Mouse (Mus musculus) right cerebral cortex, postnatal 4 days (tissue): ENCODE measurements around the gene Fignl1.
A peak's percentile ranks its signal among the peaks of the same experiment; 100 is the strongest.

Source experiments
- DNase-seq: peaks from one replicate; pipeline ENCODE4 v3.0.0-alpha.2; 2022

The Fignl1 gene

DNA sequence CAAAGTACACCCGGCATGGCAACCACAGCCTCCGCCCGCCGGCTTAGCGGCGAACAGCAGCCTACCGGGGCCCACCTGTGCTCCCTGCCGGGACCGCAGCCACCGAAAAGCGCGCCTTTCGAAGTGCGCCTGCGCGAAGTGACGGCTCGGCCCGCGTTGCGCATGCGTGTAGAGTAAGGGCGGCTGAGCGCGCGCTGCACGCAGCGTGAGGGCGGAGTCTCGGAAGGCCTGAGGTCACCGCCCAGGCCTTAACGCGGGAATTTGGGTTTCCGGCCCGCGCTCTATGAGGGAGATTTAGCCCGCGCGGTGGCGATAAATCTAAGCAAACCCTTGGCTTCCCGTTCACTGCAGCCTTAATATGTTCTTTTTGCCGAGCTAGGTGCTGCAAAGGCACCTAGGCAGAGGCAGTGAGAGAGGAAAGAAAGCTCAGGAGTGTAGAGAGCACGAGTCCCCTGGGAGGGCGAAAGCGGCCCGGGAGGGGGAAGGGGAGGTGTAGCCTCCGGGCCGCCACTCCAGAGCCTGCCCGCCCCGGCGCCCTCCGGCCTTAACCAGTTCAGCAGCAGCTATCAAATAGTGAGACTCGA lies at the start of gene Fignl1:
Fignl1 (minus strand) TSS at position 143 of the 584 bp plus-strand sequence.
- DNase-seq = peak; percentile 96

DNA sequence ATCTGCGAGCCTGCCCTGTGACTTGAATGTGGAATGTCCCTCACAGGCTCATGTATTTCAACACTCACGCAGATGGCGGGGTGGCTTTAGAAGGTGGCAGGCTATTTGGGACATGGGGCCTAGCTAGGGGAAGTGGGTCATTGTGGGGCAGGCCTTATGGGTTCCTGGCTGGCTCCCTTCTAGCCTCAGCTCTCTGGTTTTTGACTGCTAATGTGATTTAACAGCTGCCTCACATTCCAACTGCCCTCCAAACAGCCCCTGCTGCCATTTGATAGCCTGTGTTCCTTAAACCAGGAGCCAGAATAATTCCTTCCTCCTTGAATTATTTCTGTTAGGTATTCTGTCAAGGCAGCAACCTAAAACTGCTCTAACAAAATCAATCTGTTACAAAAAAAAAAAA lies 48.2 kb upstream of the Fignl1 start:
- DNase-seq = no peak

GRCm38 (mm10) chr11:11855685-11856131 lies 46.9 kb upstream of the Fignl1 start:
- peak; percentile 37 for DNase-seq

DNA sequence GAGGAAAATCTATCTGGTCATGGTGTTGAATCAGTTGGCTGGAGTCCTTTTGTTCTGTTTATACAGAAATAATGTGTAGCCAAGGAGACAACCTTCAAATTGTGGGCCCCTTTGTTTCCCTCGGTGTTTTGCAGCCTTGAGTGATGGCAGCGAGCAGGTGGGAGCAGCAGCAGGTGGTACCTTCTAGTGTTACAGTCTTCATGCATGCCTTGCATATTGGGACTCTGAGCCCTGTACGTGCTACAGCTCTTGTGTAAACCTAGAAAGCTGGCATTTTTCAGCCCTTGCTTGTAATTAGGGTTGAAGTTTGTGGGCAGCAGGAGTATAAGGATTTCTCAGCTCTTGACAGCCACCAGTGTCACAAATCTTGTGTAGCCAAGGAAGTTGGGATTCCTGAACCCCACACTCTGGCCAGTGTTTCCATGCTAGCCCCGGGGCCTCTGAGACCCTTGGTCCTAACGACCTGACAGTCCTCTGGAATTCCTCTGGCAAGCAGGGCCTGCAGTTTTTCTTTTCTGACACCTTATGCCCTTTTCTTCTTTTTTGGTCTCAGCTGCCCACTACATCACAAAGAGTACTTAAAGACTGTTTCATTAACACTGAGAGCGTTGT lies 46.4 kb upstream of the Fignl1 start:
- DNase-seq = no peak

GRCm38 (mm10) chr11:11853731-11854461 lies 45.1 kb upstream of the Fignl1 start:
- DNase-seq = no peak

DNA sequence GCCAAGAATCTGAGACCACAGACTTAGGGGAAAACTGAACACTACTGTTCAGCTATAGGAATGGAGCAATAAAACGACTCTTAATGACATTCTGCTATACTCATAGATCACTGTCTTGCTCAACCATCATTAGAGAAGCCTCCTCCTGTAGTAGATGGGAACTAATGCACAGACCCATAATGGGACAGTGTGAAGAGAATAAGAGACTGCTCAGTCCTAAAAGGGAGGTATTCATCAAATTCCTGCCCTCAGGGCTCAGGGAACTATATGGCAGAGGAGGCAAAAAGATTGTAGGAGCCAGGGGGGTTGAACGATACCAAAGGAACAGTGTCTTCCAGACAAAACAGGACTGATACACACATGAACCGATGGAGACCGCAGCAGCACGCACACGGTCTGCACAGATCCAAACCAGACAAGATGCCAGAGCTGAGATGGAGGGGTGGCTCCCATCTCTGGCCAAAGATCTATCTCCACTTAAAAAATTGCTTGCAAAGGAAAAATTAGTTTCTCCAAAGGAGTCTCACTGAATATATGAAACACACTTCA lies 43.3 kb upstream of the Fignl1 start:
- no peak for DNase-seq

DNA sequence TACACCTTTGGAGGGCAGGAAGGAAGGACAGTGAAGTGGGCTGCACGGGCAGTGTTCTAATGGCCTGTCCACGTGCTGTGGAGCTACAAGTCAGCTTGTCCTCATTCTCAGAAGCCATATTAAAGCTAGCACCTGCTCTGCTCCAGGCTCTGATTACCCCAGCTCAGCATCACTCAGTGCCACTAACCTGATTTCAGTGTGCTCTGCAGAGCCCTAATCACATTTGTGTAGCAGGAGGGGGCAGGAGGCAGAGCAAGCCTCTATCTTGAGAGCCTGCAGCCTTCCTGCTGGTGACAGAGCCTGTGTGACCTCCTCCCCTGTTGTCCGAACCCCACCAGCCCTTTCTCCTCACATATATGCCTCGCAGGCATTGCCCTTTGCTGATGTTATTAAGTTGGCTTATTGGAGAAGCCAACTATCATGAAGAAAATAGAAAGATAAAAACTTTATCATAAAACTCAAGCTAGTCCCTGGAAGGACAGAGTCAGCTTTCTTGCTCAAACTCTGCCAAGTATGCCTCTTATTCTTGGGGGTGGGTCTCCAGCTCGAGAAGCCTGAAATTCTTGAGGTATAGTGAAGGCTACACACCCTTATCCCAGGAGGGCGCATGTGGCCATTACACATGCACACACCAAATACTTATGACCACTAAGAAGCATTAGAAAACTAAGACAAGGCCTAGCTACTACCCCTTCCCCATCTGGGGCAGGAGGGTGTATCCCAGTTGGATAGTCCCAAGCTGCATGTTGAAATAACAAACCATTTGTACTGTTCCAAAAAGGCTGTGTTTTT lies 41.9 kb upstream of the Fignl1 start:
- no peak for DNase-seq

GRCm38 (mm10) chr11:11849513-11850311 lies 41.0 kb upstream of the Fignl1 start:
- DNase-seq = no peak

GRCm38 (mm10) chr11:11848467-11848866 lies 39.7 kb upstream of the Fignl1 start:
- no peak for DNase-seq

DNA sequence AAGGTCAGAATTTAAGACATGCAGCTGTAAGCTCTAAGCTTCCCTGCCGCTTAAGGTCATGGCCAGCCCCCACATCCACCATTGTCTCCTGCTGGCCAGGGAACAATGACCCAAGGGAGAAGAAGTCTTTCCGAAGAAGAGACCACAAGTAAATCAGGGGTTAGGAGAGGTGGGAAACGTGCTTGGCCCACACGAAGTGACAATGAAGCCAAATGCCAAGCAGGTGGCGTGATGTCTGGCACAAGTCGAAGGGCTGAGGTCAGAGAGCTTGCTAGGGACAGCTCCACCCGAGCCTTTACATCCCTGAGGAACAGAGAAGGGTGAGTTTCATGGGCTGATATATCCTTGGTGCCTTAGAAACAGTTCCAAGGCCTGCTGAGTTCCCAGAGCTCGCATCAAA lies 36.3 kb upstream of the Fignl1 start:
- no peak for DNase-seq

DNA sequence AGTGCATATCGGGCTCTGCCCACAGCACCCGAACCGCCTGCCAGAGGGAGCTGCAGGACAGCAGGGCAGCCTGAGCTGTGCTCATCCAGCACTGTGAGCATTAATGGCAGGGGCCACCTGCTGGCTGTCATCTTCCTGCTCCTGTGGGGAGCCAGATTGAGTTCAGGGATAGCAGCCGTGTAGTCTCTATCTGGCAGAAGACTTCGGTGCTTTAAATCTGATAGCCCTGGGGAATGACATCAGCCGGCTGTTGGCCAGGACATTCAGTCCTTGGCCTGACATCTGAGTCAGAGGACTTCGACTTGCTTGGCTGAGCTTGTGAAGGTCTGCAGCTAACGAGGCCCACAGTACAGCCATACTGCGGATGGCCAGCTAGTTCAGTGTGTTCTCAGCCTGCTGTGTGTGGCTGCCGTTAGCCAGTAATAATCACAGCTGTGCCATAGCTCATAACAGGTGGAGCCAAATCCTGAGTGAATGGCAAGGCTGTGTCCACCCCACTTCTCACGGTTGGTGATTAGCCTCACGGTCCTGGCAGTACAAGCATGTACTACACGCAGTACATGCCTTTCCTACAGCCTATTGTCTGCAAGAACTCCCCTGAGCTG lies 35.7 kb upstream of the Fignl1 start:
- no peak for DNase-seq

DNA sequence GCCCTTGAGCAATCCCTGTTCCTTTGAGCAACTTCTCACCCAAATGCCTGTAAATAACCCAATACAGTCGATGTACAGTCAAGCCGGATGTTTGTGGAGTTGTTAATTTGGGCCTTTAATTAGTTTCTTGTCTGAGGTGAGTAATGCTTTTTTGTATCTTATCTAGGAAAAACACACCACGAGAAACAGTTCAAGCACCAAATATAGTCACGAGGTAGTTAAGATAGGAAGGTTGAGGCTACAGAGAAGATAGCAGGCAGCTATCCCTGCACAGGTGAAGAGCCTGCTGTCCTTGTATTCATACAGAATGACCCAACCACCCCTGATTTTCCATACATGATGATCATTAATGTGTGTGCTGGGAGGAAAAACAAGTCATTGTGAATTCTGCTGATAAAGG lies 32.8 kb upstream of the Fignl1 start:
- no peak for DNase-seq

DNA sequence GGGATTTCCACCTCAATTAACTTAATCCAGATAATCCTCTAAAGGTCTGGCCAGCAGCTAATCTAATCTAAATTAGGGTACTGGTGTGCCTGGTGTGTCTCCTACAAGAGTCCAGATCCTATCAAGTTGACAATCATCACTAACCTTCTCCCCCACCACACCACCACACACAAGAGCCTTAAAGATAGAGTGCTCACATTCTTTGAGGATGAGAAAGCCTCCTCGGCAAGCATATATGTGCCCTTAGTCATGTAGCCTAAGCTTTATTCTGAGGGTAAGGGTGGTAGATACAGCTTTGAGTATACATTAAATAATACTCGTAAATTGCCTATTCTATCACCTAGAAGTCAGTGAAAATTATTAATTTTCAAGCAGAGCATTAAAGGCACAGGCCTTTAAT lies 32.0 kb upstream of the Fignl1 start:
- DNase-seq = no peak

DNA sequence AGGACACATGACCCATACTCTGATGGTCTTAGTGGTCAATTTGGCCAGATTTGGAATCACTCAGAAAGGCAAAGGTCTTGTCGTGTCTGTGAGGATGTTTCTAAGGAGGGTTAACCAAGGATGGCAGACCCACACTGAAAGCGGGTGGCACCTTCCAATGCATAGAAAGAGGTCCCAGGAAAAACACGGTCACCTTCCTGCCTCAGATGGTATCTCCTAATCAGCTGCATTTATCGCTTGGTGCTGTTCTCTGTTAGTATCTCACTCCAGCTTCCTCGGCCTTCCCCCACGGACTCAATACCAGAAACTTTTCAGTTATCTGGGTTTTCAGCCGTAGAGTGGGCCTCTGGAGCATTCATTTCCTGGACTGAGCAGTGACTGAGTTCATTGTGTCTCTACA lies 31.1 kb upstream of the Fignl1 start:
- no peak for DNase-seq

GRCm38 (mm10) chr11:11837384-11837783 lies 28.6 kb upstream of the Fignl1 start:
- no peak for DNase-seq

- DNase-seq = no peak
Measured at GRCm38 (mm10) chr11:11836713-11837370, 28.1 kb upstream of the Fignl1 start.

DNA sequence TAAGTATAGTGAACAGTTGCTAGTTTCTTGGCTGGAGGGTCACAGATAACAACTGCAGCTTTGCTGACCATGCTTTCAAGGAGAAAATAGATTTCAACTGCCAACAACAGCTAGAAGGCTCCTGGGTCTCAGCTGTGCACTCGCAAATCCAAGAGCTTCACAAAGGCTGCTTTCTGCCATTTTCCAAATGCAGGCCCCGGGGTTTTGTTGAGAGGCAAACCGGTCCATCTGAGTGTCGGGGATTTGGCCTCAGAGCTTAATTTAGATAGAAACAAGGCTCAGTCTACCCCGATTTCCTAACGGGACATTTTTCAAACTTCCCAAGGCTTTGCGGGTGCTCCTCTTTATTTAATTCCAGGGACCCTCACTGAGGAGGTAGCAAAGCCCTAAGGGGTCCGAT lies 27.5 kb upstream of the Fignl1 start:
- no peak for DNase-seq

DNA sequence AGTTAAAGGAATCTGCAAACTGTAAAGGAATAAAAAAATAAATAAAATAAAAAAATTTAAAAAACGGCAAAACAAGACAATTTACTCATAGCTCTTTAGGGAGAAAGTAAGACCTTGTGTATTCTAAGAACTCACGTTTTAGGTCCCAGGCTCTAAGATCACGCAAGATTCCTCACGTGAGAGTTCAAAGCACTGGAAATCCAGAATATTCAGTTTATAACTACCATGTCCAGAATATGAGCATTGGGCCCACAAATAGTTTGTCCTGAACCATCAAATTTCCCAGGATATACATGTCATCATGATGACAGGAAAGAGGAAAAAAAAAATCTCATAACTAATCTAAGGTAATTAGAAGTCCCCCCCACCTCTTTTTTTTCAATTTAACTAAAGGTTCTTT lies 27.0 kb upstream of the Fignl1 start:
- no peak for DNase-seq

- DNase-seq = no peak
Measured at GRCm38 (mm10) chr11:11835361-11835760, 26.6 kb upstream of the Fignl1 start.

DNA sequence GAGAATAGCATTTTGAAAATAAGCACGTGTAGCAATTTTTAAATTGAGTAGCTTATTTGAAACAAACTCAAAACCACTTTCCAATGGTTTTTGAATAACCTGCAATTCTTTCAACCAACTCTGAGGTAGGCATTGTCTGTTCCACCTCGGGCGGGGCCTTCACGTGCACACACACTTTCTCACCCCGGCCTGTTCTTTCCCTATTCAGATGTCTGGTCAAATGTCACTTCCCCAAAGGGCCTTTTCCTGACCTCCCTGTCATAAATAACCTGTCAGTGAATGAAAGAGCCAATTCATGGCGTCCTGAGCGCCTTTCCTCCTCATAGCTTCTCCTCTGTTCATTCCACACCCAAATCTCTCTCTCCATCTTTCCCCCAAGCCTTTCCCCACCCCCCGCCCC lies 24.3 kb upstream of the Fignl1 start:
- DNase-seq = no peak

GRCm38 (mm10) chr11:11832755-11833084 lies 24.0 kb upstream of the Fignl1 start:
- DNase-seq = no peak
